Mouse (Mus musculus): ENCODE results near the gene Ccl28. TPM values are rescaled to one million over a fixed set of nuclear protein-coding genes. Genes with fewer than 3 reads are reported as not detected.
"Not testable (repeated sequence)": the region's sequence is repeated elsewhere in the genome, so short reads cannot be mapped to it uniquely, and the experiment has no call there.

Ccl28 gene
- polyA plus RNA-seq, 1 experiment = 1.9 TPM

DNA sequence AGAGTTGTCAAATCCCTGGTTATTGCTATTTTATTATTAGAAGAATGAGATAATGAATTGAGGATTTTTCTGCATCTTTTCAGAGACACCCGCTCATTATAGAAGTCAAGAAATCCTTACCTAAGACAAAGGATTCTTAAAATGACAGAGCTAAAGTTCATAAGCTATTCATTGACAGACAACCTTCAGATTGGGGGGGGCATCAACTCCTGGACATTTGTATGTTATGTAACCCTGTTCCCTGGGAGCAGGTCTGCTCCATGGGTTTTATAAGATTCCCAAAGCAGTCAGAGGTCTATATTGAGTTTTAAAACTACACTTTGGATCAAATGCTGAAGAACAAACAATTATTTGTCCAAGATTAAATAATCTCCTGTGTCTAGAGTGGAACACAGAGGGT is 22.9 kb downstream of the Ccl28 start:
- H3K4me1 ChIP-seq (ENCODE audit: control insufficient read depth, insufficient read depth, low read length) = no peaks in the 10 kb centered on the region
- no peak overlapping the region for H3K4me3 ChIP-seq (ENCODE audit: insufficient read depth, low read length)
- TF ChIP-seq CTCF (IDR thresholded peaks at IDR 0.05; ENCODE audit: borderline replicate concordance, insufficient read depth, low read length) = no peak
- no peak for TF ChIP-seq POLR2A (IDR thresholded peaks at IDR 0.05; ENCODE audit: low read depth, low read length)
- H3K27ac ChIP-seq (ENCODE audit: insufficient read depth, low read length) = no peak overlapping the region

DNA sequence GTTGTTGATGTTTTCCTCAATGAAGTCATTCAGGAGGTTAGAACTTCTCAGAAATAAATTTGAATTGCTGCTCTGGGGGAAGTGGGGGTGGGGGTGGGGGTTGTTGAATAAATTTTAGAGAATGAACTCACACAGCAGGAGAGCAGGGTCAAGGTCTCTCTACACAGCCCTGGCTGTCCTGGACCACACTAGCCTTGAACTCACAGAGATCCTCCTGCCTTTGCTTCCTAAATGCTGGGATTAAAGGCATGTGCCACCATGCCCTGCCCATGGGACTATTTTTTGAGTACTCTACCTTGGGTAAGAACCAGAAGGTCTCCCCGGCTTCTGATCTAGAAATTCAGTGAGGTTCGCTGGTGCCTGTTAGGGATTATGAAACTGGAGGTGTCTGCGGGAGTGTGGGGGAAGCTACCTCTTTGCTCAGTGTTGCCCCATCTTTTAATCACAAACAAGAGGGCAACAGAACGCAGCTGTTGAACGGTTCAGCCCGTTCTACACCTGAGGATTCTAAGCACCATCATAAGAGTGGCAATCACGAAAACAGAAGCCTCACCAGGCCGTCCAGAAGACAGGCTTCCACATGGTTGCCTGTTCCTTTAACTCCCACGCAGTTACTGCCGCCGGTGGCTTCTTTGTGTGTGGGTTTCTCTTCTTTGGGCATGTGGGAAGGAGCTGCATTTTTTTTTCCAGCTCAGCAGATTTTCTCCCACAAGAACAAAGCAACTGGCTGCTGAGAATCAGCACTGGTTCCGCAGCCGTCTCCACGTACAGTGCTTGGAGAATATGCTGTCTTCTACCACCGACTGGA is 25.5 kb downstream of the Ccl28 start:
- Histone ChIP-seq H3K4me1 (ENCODE audit: control insufficient read depth, insufficient read depth, low read length) (no peaks in the 10 kb centered on the region), H3K4me3 (ENCODE audit: insufficient read depth, low read length) (no peak overlapping the region), H3K27ac (ENCODE audit: insufficient read depth, low read length) (no peak overlapping the region)
- TF ChIP-seq POLR2A (IDR thresholded peaks at IDR 0.05; ENCODE audit: low read depth, low read length) (no peak), CTCF (IDR thresholded peaks at IDR 0.05; ENCODE audit: borderline replicate concordance, insufficient read depth, low read length) (no peak)

DNA sequence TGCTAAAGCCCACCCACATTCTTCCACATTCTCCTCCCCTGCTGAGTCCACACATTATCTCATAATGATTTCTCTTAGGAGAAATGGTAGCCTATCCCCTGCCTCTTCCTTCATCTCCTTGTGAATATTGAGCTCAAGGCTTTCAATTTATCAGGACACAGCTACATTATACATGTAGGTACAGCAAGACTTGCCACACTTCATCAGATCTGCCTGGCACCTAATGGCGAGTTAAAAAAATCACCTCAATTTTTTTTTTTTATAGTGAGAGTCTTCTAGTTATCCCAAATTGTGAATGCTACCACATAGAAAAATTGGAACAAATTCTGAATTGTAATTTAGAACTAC is 26.1 kb downstream of the Ccl28 start:
- Histone ChIP-seq H3K4me3 (ENCODE audit: insufficient read depth, low read length) (no peak overlapping the region), H3K4me1 (ENCODE audit: control insufficient read depth, insufficient read depth, low read length) (no peaks in the 10 kb centered on the region; the same call in 1 of the 2 replicates), H3K27ac (ENCODE audit: insufficient read depth, low read length) (no peak overlapping the region)
- TF ChIP-seq CTCF (IDR thresholded peaks at IDR 0.05; ENCODE audit: borderline replicate concordance, insufficient read depth, low read length) = no peak
- TF ChIP-seq POLR2A (IDR thresholded peaks at IDR 0.05; ENCODE audit: low read depth, low read length) = no peak

DNA sequence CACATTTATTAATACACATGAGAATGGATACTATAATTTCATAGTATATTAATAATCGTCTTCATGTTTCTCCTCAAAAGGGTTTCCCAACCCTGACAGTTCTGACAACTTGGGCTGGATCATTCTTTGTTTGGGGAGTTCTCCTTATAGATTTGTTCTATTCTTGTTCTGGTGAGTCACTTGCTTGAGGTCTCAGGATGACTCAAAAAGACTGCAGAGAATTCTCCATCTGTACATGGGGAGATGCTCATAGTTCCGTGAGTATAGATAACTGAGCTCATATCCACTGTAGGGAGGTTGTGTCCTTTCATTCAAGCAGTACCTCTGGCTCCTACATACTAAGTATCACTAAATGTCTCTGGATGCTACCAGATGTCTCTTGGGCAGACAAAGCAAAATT is 31.1 kb downstream of the Ccl28 start:
- Histone ChIP-seq H3K4me1 (ENCODE audit: control insufficient read depth, insufficient read depth, low read length) (no peaks in the 10 kb centered on the region; the same call in 1 of the 2 replicates), H3K27ac (ENCODE audit: insufficient read depth, low read length) (no peak overlapping the region), H3K4me3 (ENCODE audit: insufficient read depth, low read length) (no peak overlapping the region)
- TF ChIP-seq POLR2A (IDR thresholded peaks at IDR 0.05; ENCODE audit: low read depth, low read length) (no peak), CTCF (IDR thresholded peaks at IDR 0.05; ENCODE audit: borderline replicate concordance, insufficient read depth, low read length) (no peak)

DNA sequence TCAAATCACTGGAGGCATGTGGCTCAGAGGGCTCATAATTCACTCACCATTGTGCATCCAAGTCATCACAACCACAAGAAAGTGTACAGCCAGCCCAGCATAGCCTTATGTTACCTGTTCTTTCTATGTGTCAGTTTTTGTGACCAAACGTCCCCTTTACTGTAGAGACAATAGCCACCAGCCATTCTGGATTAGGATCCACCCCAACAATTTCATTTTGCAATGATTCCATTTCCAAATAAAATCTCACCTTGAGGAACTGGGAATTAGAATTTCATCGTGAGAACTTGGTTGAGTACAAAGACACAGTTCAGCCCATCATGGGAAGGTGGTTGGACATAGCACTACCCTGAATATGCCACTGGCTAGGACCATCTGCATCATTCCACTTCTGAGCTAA is 32.6 kb downstream of the Ccl28 start:
- TF ChIP-seq POLR2A (IDR thresholded peaks at IDR 0.05; ENCODE audit: low read depth, low read length) (no peak), CTCF (IDR thresholded peaks at IDR 0.05; ENCODE audit: borderline replicate concordance, insufficient read depth, low read length) (no peak)
- H3K27ac ChIP-seq (ENCODE audit: insufficient read depth, low read length) = no peak overlapping the region
- no peaks in the 10 kb centered on the region; the same call in 1 of the 2 replicates for H3K4me1 ChIP-seq (ENCODE audit: control insufficient read depth, insufficient read depth, low read length)
- H3K4me3 ChIP-seq (ENCODE audit: insufficient read depth, low read length) = no peak overlapping the region

DNA sequence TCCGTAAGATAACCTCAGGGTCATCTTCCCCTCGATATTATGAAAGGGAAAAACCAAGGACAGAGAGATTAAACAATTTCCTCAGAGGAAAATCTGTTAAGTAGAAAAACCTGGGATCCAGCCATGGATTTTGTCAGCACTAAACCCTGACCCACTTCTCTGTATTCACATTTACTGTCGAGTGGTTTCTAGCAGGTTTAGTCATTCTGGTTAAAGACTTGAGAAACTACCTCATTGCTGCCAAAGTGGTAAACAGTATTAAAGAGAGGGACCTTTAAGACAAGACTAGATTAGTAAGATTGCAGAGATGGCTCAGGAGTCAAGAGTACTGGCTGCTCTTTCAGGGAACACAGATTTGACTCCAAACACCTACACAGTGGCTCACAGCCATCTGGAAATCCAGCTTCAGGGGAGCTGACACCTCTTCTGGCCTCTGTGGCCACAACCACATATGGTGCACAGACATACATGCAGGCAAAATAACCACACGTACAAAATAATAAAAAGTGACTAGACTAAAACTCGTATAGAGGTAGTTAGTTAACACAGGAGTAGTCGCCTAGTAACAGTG is 33.3 kb downstream of the Ccl28 start:
- H3K27ac ChIP-seq (ENCODE audit: insufficient read depth, low read length) = no peak overlapping the region
- no peak for TF ChIP-seq CTCF (IDR thresholded peaks at IDR 0.05; ENCODE audit: borderline replicate concordance, insufficient read depth, low read length)
- TF ChIP-seq POLR2A (IDR thresholded peaks at IDR 0.05; ENCODE audit: low read depth, low read length) = no peak
- H3K4me1 ChIP-seq (ENCODE audit: control insufficient read depth, insufficient read depth, low read length) = no peaks in the 10 kb centered on the region; the same call in 1 of the 2 replicates
- H3K4me3 ChIP-seq (ENCODE audit: insufficient read depth, low read length) = no peak overlapping the region

DNA sequence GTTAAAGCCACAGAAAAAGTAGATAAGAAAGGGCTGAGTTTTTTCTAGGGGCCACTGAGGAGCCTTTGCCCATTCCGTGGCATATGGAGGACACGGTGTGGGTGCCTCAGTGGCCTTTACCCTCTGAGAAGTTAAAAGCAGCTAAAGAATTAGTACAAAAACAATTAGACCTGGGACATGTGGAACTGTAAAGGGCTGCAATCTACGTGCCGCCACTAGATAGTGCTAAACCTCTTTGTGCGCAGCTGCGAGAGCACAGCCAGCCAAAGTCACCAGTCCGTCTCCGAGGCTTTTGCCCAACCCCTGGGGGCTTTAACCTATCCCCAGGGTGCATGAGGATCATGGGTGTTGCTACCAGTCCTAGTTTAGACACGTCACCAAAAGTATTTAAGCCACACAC is 37.8 kb downstream of the Ccl28 start:
- not testable (repeated sequence) for H3K27ac ChIP-seq (ENCODE audit: insufficient read depth, low read length); H3K4me3 ChIP-seq (ENCODE audit: insufficient read depth, low read length); H3K4me1 ChIP-seq (ENCODE audit: control insufficient read depth, insufficient read depth, low read length)

DNA sequence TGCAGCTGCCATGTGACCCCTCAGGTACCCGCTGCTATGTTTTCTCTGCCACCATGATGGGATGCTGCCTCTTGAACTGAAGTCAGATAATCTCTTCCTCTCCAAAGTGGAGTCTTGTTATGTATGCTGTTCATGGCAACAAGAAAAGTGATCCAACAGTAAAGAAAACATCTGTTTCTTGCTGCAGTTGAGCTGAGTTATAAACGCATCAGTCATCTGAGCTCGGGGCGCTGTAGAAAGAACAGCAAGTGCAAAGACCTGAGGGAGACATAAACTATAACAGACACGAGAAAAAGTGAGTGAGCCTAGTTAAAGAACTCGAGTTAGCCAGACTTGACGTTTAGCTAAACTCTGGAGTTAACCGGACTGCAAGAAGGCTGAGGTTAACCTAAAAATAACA is 55.2 kb downstream of the Ccl28 start:
- Histone ChIP-seq H3K4me3 (ENCODE audit: insufficient read depth, low read length) (no peak overlapping the region), H3K27ac (ENCODE audit: insufficient read depth, low read length) (no peak overlapping the region), H3K4me1 (ENCODE audit: control insufficient read depth, insufficient read depth, low read length) (no peaks in the 10 kb centered on the region)
- TF ChIP-seq POLR2A (IDR thresholded peaks at IDR 0.05; ENCODE audit: low read depth, low read length) (no peak), CTCF (IDR thresholded peaks at IDR 0.05; ENCODE audit: borderline replicate concordance, insufficient read depth, low read length) (no peak)

DNA sequence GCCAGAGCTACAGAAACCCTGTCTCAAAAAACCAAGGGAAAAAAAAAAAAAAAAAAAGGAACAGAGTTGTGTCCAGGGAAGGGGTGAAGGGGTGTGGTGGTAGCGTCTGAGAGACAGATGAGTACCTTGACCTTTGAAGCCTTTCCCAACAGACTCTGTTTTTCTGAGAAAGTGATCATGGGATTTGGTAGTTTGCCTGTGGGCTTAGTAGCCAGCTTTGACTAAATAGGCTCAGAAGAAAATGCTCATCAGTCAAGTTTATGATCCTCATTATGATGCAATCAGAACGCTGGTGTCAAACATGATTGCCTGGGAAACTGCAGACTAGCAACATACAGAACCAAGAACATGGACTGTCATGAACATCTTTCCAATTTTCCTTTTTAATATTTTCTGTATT is 56.1 kb downstream of the Ccl28 start:
- no peak for TF ChIP-seq POLR2A (IDR thresholded peaks at IDR 0.05; ENCODE audit: low read depth, low read length)
- TF ChIP-seq CTCF (IDR thresholded peaks at IDR 0.05; ENCODE audit: borderline replicate concordance, insufficient read depth, low read length) = no peak
- H3K4me3 ChIP-seq (ENCODE audit: insufficient read depth, low read length) = no peak overlapping the region
- no peak overlapping the region for H3K27ac ChIP-seq (ENCODE audit: insufficient read depth, low read length)
- H3K4me1 ChIP-seq (ENCODE audit: control insufficient read depth, insufficient read depth, low read length) = no peaks in the 10 kb centered on the region; the same call in 1 of the 2 replicates

DNA sequence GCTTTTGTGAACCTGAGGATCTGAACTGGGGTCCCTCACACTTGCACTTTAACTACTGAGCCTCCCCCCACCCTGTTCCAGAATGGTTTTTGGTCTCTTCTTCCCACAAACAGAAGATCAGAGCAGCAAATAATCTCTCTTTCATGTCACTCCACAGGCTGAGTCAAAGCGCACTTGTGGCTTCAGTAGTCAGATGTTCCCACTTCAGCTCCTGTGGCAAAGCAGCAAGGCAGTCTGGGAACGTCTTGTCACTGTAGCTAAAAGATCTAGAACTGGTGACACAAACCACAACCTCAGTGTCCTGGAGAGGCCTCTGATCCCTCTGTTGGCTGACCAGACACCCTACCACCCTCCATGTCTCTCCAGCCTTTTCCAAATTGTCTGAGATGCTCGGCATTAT is 57.5 kb downstream of the Ccl28 start:
- Histone ChIP-seq H3K27ac (ENCODE audit: insufficient read depth, low read length) (no peak overlapping the region), H3K4me1 (ENCODE audit: control insufficient read depth, insufficient read depth, low read length) (no peaks in the 10 kb centered on the region; the same call in 1 of the 2 replicates), H3K4me3 (ENCODE audit: insufficient read depth, low read length) (no peak overlapping the region)
- TF ChIP-seq POLR2A (IDR thresholded peaks at IDR 0.05; ENCODE audit: low read depth, low read length) = no peak
- no peak for TF ChIP-seq CTCF (IDR thresholded peaks at IDR 0.05; ENCODE audit: borderline replicate concordance, insufficient read depth, low read length)
